Mouse (Mus musculus): ENCODE measurements around the gene Mrps31. TPM values are rescaled to one million over a fixed set of nuclear protein-coding genes. Genes with fewer than 3 reads are reported as not detected.

Mrps31 gene
- total and polyA plus RNA-seq, 3 experiments: 34.0 to 39.9 TPM; not detected in 1

- Histone ChIP-seq H3K4me3 (ENCODE audit: control insufficient read depth in 1 of 2, insufficient read depth in 1 of 2, low read depth in 2 of 2, low read length in 2 of 2) (no peak overlapping the region), H3K27ac (ENCODE audit: control insufficient read depth, low read depth, low read length) (no peak overlapping the region), H3K9ac (ENCODE audit: control insufficient read depth, low read depth, low read length, poor library complexity, severe bottlenecking) (no peak overlapping the region), H3K36me3 (ENCODE audit: control insufficient read depth in 1 of 2, insufficient read depth in 2 of 2, low read length in 2 of 2) (peaks cover 0 to 7% of the 10 kb centered on the region in 2 experiments; a peak in 3 of 4 replicates), H3K79me2 (ENCODE audit: control insufficient read depth, insufficient read depth, low read length, poor library complexity) (no peaks in the 10 kb centered on the region), H3K9me3 (replicated peaks; ENCODE audit: insufficient read depth, low read length) (no peaks in the 10 kb centered on the region), H3K27me3 (ENCODE audit: control insufficient read depth in 1 of 2, insufficient read depth in 2 of 2, low read length in 2 of 2) (no peaks in the 10 kb centered on the region), H3K4me1 (ENCODE audit: control insufficient read depth in 1 of 2, insufficient read depth in 2 of 2, low read length in 2 of 2) (peaks cover 2 to 5% of the 10 kb centered on the region in 2 experiments; a peak in 3 of 4 replicates)
- DNase-seq (ENCODE audit: low read depth, low spot score): no peak
- TF ChIP-seq ELF1 (IDR thresholded peaks at IDR 0.05; ENCODE audit: low read depth, low read length): no peak
Measured at GRCm38 (mm10) chr8:22390766-22391463, 20.2 kb upstream of the Mrps31 start.

- H3K27me3 ChIP-seq (ENCODE audit: control insufficient read depth in 1 of 2, insufficient read depth in 2 of 2, low read length in 2 of 2): no peaks in the 10 kb centered on the region
- TF ChIP-seq USF2 (IDR thresholded peaks at IDR 0.05; ENCODE audit: borderline replicate concordance in 1 of 2, insufficient read depth in 1 of 2, low read depth in 1 of 2, low read length in 2 of 2): no peak
- TF ChIP-seq ELF1 (IDR thresholded peaks at IDR 0.05; ENCODE audit: low read depth, low read length): no peak
- TF ChIP-seq SMC3 (IDR thresholded peaks at IDR 0.05; ENCODE audit: low read depth, low read length): no peak
- TF ChIP-seq GATA1 (IDR thresholded peaks at IDR 0.05; ENCODE audit: low read depth, low read length): no peak
- peak in 1 of 2 experiments; percentile 30; a peak in 1 of 4 replicates for TF ChIP-seq EP300 (IDR thresholded peaks at IDR 0.05; ENCODE audit: low read depth in 1 of 2, low read length in 2 of 2)
- TF ChIP-seq CHD2 (IDR thresholded peaks at IDR 0.05; ENCODE audit: low read length): no peak
- no peak for TF ChIP-seq E2F4 (IDR thresholded peaks at IDR 0.05; ENCODE audit: borderline replicate concordance, low read depth, low read length)
- no peak for TF ChIP-seq TBP (IDR thresholded peaks at IDR 0.05; ENCODE audit: low read depth, low read length)
- no peak overlapping the region for H3K27ac ChIP-seq (ENCODE audit: control insufficient read depth, low read depth, low read length)
- peaks cover 6% of the 10 kb centered on the region for H3K79me2 ChIP-seq (ENCODE audit: control insufficient read depth, insufficient read depth, low read length, poor library complexity)
- H3K9ac ChIP-seq (ENCODE audit: control insufficient read depth, low read depth, low read length, poor library complexity, severe bottlenecking): no peak overlapping the region
- H3K4me3 ChIP-seq (ENCODE audit: control insufficient read depth in 1 of 2, insufficient read depth in 1 of 2, low read depth in 2 of 2, low read length in 2 of 2): no peak overlapping the region
- H3K4me1 ChIP-seq (ENCODE audit: control insufficient read depth in 1 of 2, insufficient read depth in 2 of 2, low read length in 2 of 2): peaks cover 5 to 6% of the 10 kb centered on the region in 2 experiments
- H3K36me3 ChIP-seq (ENCODE audit: control insufficient read depth in 1 of 2, insufficient read depth in 2 of 2, low read length in 2 of 2): peaks cover 0 to 13% of the 10 kb centered on the region in 2 experiments; a peak in 2 of 4 replicates
- DNase-seq (ENCODE audit: low read depth, low spot score): no peak
- H3K9me3 ChIP-seq (replicated peaks; ENCODE audit: insufficient read depth, low read length): no peaks in the 10 kb centered on the region
Measured at GRCm38 (mm10) chr8:22394471-22394870, 16.7 kb upstream of the Mrps31 start.

GRCm38 (mm10) chr8:22395256-22395655 is 15.9 kb upstream of the Mrps31 start:
- H3K79me2 ChIP-seq (ENCODE audit: control insufficient read depth, insufficient read depth, low read length, poor library complexity): peaks cover 6% of the 10 kb centered on the region
- H3K4me3 ChIP-seq (ENCODE audit: control insufficient read depth in 1 of 2, insufficient read depth in 1 of 2, low read depth in 2 of 2, low read length in 2 of 2): no peak overlapping the region
- no peak for DNase-seq (ENCODE audit: low read depth, low spot score)
- peaks cover 0 to 13% of the 10 kb centered on the region in 2 experiments; a peak in 2 of 4 replicates for H3K36me3 ChIP-seq (ENCODE audit: control insufficient read depth in 1 of 2, insufficient read depth in 2 of 2, low read length in 2 of 2)
- no peak overlapping the region for H3K9ac ChIP-seq (ENCODE audit: control insufficient read depth, low read depth, low read length, poor library complexity, severe bottlenecking)
- H3K9me3 ChIP-seq (replicated peaks; ENCODE audit: insufficient read depth, low read length): no peaks in the 10 kb centered on the region
- H3K4me1 ChIP-seq (ENCODE audit: control insufficient read depth in 1 of 2, insufficient read depth in 2 of 2, low read length in 2 of 2): peaks cover 5 to 6% of the 10 kb centered on the region in 2 experiments
- no peaks in the 10 kb centered on the region for H3K27me3 ChIP-seq (ENCODE audit: control insufficient read depth in 1 of 2, insufficient read depth in 2 of 2, low read length in 2 of 2)
- H3K27ac ChIP-seq (ENCODE audit: control insufficient read depth, low read depth, low read length): no peak overlapping the region
- TF ChIP-seq EP300 (IDR thresholded peaks at IDR 0.05; ENCODE audit: low read depth in 1 of 2, low read length in 2 of 2) (no peak), USF1 (IDR thresholded peaks at IDR 0.05; ENCODE audit: low read depth, low read length) (no peak), MXI1 (IDR thresholded peaks at IDR 0.05; ENCODE audit: low read depth, low read length) (no peak), TCF12 (IDR thresholded peaks at IDR 0.05; ENCODE audit: low read depth, low read length) (no peak)

Data from MEL (cell line).